Mouse (Mus musculus) cerebellum, adult 9-11 months (tissue): ENCODE measurements at regions not wholly inside any gene's neighbourhood (a gene's known extent, or its start where the extent isn't known, plus 50 kb on each side); places are given as distances from the start of the nearest gene placed in this dataset.

Experiments used
- DNase-seq: peaks from one replicate; pipeline ENCODE4 v3.0.0; 2022

DNA sequence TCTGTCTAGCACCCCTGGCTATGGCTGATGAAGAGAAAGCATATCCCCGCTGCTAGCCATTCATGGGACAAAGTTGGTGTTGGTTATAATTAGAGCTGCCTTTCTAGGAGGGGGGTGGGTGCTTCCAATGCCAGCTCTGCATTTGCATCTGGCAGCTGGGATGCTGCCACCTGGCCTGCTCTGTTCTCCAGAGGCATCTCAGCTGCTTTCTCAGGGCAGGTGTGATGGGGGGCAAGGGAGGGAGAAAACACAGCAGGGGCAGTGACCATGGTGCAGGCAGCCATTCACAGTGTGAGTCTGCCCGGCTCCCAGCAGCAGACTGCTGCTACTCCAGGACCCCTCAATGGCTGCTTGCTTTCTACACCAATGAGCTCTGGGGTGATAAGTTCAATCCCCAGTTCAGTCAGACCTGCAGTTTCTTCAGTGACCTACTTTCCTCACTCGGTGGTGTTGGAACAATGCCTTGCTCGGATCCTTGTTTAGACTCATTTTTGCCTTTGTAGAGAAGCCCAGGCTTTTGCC lies 73.9 kb upstream of the Klf7 start:
- peak; percentile 47 for DNase-seq

DNA sequence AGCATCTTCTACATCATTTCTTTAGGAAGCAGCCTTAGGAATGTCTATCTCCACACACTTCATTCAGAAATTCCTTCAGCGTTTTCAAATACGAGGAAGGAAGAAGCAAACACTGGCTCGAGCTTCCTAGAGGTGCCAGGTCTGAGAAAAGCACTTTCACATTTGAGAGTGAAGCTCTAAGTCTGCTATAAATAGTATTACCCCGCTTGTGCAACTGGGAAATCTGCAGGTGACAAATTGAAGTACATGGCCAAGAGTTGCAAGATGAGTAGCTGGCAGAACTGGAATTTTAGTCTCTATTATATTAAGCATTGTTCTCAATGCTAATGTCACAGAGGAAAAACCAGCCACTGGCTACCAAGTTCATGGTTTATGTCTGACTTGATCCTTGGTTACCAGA lies 73.2 kb upstream of the Klf7 start:
- no peak for DNase-seq

DNA sequence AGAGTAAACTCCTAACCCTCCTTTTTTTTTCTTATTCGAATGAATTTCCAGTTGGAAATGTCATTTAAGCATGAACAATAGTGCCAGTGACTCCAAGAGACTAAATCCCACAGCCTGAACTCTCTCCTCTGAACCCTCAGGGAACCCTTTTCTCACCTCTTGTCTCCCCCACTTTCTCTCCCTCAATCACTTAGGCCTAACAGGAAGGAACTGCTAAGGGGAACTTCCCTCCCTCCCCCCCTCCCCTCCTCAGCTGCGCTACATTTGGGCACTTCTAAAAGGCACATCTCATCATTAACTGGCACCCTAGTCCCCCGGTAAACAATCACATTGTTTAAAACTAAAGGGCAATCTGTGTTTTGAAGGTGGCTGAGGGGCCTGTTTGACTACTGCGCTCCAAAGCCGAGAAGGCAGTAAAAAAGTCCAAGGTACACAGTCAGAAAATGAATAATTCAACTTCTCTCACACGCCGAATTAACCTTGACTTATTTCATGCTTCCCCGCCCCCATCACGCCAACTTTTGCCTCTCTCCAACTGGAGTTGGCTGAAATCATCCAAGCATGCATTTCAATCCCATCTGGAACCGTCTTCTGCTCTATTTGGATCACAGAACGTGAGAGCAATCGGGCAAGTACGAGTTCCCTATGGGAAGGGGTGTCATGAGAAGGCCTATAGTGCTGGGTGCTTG lies 71.2 kb upstream of the Klf7 start:
- DNase-seq: no peak

DNA sequence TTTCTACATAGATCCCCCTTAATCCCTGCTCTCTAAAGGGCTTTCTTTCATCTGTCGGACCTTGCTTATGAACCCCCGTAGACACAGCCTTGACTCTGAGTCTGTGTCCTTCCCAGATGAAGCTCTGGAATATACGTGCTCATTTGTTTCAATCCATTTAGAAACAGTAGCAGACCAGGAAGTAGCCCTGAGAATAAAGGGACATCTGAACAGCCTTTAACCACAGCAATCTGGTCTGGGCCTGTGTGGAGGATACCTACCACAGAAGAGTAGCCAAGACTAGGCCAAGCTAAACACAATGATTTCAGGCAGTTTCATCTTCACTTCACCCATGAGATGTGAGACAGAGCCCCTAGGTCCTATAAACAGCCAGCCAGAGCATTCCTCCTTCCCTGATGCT lies 70.7 kb upstream of the Klf7 start:
- no peak for DNase-seq

DNA sequence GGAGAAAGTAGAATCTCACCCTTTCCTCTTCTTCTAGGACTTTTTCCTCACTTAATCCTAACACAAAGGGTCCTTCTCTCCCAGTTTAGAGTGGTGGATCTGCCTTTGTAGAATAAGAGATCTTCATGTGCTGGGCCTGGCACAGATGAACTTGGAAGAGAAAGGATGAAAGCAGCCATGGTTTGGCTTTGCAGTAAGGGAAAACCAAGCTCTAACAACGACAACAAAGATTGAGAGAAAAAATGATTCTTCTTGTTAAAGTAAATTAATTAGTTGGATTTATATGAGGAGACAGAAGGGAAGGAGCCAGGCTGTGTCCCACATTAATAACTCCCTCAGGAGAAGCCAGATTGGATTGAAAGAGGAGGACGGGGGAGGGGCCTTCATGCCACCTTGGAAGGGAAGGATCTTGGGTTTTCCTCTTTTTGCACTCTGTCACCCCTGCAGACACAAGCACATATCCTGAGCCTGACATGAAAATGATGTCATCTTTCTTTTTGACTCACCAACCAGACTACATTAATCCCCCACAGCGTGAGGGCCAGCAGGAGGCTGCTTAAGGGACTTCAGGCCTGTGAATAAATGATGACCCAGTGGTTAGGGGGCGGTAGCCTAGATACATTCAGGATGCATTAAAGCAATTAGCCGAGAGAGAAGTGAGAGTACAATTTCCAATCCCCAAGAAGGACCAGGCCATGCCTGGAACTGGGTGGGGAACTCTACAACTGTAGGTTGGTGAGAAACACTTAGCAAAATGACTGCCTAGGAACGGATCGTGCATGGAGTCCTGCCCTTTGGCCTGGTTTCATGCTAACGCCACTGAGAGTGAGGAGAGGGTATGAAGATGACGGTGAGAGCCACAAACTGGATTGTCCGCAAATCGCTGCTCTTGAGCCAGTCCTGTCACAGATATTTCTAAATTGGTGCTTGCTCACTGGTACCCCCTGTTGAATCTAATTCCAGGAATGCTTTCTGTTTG lies 69.4 kb upstream of the Klf7 start:
- no peak for DNase-seq

DNA sequence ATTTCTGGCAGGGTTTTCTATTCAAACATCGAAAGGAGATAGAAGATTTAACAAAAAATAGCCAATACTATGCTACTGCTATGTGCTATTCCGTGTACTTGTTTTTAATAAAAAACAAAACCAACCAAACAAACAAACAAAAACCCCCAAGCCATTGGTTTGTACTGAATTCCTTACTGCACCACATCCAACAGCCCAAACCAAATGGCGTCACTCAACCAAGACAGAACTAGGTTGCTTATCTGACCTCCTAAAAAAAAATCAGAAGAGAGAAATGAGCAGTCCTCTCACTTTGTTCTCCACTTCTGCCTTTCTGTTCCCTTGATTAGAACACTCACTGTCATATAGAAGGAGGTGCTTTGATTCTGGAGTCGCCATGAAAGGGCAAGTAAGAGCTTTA lies 68.6 kb upstream of the Klf7 start:
- no peak for DNase-seq

DNA sequence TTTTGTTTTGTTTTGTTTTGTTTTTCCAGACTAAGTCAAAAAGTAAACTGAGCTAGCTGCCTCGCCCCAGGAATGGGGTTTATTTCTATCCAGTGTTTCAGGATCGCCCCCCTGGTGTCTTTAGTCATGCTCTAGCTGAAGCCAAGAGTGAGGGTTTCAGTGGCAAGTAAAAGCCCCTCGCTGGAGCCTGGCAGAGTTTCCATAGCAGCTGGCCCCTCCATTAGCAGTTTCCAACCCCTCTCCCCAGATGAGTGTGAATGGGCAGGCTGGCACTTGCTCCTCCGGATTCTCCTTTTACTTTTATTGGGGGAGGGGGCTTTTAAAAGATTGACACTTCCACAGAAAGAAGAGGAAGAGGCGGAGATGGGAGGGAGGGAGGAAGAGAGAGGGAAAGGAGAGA lies 68.0 kb upstream of the Klf7 start:
- no peak for DNase-seq

DNA sequence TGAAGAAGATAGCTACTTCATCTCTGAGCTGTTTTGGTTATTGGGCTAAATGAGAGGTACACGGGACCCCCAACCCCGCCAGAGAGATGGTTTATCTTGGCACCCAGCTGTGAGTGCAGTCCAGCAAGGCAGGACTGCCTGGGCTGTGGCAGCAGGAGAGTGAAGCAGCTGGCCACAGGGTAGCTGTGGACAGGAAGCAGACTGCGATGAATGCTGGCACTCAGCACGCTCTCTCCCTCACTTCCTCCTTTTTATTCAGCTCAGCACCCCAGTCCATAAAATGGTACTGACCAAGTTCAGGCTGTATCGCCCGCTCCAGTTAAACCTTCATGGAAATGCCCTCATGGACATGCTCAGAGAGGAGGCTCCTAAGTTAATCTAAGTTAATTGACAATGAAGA lies 67.4 kb upstream of the Klf7 start:
- no peak for DNase-seq

DNA sequence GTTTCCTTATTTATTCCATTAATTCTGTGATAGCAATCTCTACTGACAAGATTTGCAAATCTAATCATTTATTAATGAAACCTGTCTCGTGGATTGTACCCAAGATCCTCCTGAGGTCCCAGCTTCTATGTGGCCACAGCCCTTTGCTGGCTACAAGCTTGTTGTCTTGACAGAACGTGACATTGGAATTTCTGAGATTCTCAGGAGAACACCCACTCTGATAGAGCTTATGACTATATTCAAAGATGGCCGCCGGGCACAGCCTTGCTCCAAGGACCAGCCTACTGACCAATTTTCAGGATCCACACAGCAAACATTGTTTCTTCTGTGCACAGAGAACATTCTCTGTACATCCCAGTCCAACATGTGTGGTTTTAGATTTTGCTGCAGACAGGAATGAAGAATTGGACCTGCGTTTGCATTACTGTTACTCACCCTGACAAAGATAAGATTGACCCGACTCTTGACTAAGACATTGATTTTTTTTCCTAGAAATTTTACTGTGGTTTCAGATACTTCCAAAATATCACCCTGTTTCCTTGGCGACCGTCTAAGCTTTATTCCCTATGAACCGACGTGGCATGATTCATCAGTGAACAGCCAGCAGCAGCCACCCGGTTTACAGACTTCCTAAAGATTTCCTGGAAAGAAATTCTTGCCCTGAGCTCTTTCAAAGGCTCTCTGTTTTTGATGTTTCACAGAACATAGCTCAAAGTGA lies 65.9 kb upstream of the Klf7 start:
- DNase-seq: no peak

DNA sequence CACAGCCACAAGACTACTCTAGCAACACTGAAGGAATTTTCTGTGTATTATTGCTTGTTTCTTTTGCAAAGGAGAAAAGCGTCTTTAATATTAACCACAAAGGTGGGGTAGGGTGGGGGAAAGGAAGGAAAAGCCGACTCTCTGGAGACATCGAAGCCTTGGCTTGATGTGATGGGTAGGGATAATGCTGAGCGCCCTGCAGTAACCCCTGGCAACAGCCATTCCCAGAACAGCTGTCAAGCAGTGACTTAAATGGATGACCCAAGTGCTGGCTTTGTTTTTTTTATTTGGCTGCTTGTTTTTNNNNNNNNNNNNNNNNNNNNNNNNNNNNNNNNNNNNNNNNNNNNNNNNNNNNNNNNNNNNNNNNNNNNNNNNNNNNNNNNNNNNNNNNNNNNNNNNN lies 51.6 kb upstream of the Klf7 start:
- no peak for DNase-seq

DNA sequence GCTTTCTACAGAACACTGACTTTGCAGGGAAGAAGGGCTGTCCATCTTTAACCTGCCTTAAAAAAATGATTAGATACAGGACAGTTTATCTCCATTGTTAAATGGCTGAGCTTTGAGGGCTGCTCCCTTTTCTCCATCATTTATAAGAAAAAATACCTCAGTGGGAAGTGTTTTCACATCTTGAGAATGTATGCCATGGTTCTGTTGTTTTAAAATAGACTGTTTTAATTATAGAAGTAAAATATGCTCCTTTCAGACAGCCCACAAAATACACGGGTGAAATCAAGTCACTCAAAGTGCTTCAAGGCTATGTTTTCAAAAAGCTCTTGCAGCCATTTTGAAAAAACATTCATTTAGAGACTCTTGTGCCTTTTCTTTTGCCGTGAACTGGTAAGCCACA lies 50.0 kb upstream of the Klf7 start:
- no peak for DNase-seq
